Mouse (Mus musculus) lung, postnatal 4 days (tissue): Measurements from ENCODE around the gene Kirrel3.
A peak's percentile ranks its signal among the peaks of the same experiment; 100 is the strongest.

Experiments used
- DNase-seq, 2 experiments: peaks; one replicate each; pipeline ENCODE4 v3.0.0; 2021

The Kirrel3 gene

DNA sequence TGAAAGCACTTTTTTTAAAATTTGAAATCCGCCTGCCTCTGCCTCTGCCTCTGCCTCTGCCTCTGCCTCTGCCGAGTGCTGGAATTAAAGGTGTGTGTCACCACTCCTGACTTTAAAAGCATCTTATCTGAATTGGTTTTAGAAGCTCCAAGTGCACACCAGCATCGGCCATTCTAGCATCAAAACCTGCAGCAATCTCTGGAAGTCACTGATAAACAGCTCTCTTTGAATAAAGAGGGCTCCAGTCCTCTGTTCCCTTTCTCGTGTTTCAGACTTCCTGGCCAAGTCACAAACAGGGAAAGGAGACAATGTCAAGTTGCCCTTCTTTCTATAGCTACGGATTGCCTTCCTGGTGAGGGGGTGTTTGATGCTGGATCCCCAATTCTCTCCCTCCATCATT lies 554.2 kb downstream of the Kirrel3 start:
- DNase-seq, result no peak

DNA sequence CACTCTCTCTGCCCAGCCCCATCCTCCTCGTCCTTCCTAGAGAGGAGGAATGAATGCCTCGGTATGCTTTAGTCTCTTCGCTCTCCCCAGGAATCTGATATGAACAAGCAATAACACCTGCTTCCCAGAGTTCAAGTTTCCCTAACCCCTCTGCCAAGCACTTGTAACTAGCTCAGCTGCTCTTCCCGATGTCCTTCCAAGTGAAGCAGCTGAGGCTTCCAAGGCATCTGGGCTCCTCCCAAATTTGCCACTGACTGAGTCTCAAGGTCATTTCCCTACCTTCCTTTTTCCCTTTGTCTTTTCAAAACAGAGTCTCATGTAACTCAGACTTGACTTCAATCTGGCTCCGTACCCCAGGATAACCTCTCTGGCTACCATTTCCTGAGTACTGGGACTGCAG lies 555.8 kb downstream of the Kirrel3 start:
- no peak for DNase-seq

DNA sequence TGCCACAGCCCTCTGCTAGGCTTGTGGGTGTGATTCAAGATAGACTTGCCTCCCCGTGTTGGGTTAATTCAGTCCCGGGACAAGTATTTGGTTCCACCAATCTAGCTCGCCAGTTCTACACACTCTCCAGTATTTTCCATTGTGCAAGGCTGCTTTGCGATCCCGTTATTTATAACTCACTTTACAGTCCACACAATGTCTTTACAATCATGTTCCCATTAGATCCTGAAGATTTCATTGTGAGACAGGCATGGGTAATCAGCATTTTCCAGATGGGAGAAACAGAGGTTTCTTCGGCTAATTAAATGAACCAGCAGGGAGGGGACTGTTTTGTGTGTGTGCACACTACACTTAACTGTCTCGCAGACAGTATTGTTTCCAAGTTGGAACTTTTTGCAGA lies 557.9 kb downstream of the Kirrel3 start:
- DNase-seq, result no peak

DNA sequence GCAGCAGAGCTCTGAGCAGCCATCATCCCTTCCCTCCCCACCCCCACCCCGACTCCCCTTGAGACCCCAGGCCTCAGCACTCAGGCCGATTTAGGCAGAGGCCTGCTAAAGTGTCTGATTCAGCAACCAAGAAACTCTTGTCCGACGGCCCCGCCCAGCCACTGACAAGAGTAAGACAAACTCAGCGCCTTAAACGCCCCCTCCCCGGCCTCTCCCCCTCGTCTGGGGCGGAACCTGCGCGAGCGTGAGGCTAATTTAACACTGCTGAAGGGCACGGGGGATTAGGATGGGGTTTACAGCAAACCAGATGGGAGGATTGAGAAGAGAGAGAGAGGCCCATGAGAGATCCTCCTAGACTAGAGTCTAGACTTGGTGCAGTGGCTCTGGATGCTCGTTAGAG lies 558.8 kb downstream of the Kirrel3 start:
- DNase-seq, result peak; percentile 54 to 69

DNA sequence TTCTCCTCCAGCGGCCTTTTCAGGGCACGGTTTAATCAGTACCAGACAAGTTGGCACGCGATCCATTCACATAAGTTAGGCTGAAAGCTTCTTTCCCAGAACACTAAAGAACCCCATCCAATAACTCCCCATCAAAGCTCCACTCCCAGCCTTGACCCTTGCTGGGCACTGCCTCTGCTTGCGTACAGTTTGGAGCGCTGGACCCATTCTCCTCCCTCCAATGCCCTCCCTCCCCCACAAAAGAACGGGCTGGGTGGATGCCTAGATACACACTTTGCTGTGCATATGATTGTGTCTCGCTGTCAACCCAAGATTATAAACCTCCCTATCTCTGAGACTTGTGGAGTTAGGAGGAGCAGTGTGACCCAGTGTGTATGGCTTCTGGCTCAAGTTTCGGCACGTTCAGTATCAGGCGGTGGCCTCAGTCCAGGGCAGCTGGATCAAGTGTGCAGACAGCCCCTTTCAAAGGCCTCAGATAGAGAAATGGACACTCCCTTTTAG lies 559.4 kb downstream of the Kirrel3 start:
- peak; percentile 65 to 87 for DNase-seq

DNA sequence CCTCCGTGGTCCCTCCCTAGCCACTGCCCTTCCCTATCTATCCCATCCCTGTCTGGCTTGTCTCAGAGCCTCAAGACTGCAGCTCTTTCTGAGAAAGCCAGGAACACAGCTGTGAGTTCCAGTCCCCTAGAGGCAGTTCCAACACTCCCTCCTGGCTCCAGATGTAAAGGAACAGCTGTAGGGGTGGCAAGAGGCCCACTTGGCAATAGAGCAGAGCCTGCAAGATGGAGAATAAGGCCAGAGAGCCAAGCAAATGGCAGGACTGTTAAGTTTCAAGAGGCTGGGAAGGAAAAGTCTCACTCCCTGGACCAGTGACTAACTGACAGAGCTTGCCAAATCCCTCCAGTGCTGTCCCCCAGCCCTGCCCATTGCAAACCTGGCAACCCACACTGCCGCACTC lies 560.1 kb downstream of the Kirrel3 start:
- DNase-seq, result peak; percentile 86 to 92

DNA sequence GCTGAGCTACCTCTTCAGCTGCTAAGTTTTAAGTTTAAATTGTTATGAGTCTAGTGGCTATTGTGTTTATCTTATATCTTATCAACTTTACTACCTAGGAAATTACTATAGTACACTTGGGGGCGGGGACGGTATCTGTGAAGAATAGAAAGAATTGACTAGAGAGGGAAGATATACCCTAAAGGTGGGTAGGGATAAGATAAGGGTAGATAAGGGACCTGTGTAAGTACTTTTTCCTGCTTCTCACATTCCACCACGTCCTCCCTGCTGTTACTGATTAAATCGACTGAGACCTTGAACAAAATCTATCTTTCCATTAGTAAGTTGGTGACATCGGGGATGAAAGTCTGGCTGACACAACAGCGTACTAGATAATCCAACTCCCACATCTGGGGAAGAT lies 562.8 kb downstream of the Kirrel3 start:
- DNase-seq, result no peak

DNA sequence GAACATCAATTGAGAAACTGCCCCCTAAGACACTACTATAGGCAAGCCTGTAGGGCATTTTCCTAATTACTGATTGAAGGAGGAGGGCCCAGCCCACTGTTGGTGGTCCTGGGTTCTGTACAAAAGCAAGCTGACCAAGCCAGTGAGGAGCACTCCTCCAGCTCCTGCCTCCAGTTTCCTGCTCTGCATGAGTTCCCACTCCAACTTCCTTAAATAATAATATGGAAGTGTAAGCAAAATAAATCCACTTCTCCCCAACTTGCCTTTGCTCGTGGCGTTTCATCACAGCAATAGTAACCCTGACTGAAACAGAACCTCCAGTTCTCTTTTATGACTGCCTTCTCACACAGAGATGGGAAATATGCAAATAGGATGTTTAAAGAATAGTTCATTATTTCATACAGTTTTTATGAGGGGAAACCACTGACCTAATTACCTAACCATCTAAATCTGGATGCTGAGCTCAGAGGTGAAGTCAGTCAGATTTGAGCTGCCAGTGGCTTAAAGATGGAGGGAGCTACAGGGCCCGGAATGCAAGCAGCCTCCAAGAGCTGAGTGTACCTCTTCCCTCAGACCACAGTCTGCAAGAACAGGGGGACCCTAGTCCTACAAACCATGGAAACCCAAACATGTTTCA lies 564.3 kb downstream of the Kirrel3 start:
- DNase-seq, result no peak

DNA sequence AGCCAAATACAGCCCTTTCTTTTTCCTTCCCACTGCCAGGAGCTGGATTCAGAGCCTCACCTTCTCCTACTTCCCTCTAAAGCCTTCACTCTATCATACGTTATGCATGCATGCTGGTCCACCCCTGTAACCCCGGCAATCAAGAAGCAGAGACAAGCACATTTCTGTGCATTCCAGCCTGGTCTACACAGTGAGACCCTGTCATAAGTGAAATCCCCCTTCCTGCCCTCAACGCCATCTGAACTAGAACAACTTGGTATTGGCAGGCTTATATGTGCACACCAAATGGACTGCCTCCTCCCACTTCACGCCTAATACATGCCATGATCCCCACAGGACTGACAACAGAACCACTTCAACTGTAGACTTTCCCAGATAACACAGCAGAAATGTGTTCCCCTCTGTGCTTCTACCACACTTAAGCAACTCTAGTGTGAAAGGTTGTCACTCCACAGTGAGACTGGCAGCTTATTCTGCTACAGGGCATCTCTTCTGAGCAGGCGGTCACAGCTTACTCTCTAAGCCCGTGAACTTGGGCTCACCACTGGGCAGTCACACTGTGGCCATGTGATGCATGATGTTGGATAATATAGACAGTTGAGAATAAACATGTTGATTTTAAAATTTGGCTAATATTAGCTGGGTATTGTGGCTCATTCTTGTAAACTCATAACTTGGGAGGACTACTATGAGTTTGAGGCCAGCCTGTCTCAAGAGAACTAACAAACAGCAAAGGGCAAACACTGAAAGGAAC lies 565.2 kb downstream of the Kirrel3 start:
- DNase-seq, result no peak

DNA sequence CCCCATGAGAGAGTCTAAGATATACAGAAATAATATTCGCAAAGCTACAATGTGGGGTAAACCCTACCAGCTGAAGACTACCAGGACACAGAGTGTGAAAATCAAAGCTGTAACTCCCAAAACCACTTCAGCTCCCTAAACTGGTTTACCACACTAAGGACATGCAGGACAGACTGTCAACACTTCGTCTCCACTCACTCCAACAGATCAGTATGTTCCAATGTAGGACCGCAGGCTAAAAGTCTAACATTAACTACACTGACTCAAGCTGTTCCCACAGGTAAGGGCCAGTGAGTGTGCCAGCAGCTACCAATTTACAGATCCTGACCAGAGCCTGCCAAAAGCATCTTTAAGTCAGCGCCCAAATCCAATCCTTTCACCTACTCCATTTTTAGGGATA lies 566.0 kb downstream of the Kirrel3 start:
- DNase-seq, result no peak

DNA sequence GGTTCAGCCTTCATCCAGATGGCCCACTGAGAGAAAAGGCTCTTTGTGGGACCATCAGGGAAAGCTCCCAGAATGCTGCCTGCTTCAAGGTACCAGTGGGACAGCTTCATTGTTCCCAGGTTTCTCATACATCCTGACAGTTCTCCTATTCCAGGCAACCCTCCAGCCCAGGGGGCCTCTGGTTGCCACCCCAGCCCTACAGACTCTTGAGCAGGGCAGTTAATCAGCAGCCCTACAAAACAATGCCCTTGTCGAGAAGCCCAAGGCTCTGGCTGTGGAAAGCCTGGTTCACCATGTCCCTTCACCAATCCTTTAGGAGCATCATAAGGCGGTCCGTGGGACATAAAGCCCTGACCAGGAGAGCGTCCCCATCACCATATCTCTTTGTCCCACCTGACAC lies 567.0 kb downstream of the Kirrel3 start:
- DNase-seq, result no peak

DNA sequence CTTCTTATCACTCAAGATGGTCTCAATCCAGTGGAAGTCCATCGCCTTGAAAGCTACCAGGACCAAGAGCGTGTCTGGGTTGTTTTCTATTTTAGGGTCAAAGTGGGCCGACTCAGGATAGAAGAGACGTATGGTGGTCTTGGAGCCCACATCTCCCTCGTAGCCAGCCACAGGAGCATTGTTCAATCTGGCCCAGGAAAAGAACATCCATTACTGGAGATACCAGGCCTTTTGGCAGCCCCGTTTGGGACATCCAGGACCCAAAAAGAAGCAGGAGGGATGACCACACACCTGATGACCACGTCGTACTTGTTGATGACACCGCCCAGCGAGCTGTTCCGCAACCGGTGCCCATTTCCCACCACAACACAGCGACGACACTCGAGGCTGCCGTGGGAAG lies 567.4 kb downstream of the Kirrel3 start:
- DNase-seq, result peak in 1 of 2 experiments; percentile 3

DNA sequence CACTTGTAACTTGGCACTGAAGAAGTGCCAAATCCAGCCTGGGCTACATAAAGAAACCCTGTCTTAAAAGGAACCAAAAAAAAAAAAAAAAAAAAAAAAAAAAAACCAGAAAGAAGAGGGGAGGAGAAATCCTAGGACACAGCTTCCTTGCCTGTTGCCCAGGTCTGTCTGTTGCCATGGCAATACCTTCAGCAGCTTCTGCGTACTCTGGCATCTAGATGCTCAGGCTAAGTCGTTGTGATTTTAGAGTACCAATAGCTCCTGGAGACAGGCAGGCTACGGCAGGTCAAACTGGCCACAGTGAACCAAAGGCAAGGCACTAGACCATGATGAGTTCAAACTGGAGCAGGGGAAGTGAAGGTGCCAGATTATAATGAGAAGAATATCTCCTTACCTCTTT lies 568.0 kb downstream of the Kirrel3 start:
- DNase-seq, result peak in 1 of 2 experiments; percentile 2

DNA sequence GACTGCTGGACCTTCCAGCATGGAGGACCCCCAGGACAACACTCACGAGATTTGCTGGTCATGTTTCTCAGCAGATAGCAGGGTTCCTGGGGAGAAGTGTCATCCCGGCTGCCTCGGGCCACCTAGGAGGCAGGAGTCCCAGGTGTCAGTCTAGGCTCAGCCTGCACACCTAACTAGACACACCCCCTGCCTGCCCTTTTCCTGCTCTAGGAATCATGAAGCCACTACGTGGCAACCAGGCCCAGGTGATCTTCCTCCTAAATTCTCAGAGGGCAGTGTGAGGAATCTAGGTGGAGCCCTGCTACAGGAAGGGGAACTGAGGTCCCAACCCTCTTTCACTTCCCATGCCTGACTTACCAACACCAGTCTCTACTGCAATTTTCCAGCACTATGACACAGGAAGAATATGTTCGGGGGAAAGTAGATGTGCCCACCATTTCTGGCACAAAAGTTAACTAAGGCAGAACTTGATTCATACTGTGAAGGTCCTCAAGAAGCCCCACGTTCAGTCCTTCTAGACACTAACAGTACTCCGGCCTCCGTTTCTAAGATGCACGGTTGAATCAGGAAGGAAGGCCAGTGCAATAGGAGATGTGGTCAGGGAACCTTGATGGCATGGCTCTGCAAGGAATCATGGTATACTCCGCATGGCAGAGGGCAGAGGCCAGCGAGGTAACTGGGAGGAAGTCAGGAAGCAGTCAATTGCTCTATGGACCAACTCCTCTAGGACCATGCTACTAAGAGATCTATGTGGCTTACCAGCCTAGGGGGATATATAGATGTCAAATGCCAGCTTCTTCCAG lies 570.0 kb downstream of the Kirrel3 start:
- DNase-seq, result peak; percentile 12 to 25

DNA sequence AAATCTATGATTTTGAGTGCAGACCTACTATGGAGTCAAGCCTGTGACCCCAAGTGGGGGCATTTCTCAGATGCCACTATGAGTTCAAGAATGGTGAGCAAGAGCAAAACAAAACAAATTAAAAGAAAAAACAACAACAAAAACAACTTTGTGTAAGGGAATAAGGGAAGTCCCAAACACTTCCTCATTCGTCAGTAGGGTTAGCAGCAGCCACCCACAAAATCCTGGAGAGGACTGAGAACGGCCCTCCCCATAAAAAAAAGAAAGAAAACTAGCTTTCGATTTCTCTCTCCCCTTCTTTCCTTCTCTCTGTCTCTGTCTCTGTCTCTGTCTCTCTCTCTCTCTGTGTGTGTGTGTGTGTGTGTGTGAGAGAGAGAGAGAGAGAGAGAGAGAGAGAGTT lies 570.9 kb downstream of the Kirrel3 start:
- no peak for DNase-seq

DNA sequence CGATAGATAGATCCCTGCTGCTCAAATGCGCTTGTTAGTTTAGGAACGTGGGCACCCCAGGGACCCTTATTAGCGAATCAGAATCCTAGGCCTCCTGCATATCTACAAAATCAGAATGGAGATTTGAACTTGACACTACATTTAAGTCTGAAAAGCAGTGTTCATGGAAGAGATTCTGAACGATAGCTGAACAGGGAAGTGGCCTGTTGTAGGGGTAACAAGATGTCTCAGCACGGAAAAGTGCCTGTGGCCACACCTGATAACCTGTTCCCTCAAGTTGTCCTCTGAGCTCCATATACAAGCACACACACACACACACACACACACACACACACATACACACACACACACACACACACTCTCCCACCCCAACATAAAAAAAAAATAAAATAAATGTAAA lies 571.9 kb downstream of the Kirrel3 start:
- no peak for DNase-seq

DNA sequence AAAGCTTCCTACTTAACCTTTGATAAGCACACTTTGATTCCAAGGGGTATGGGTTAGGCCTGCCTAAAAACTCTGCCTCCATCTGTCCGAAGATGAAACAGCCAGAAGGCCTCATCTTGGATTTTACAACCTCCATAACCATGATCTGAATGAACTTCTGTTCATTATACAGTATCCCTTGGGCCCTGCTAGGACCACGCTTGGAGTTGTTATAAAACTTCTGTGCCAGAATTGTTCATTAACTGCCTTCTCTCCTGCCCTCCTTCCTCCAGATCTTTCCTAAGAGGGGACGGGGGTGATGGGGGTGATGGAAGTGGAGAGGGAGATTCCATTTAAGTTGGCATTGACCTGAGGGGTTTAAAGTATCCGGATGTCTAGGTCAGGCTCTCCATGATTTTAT lies 572.5 kb downstream of the Kirrel3 start:
- peak in 1 of 2 experiments; percentile 2 for DNase-seq

DNA sequence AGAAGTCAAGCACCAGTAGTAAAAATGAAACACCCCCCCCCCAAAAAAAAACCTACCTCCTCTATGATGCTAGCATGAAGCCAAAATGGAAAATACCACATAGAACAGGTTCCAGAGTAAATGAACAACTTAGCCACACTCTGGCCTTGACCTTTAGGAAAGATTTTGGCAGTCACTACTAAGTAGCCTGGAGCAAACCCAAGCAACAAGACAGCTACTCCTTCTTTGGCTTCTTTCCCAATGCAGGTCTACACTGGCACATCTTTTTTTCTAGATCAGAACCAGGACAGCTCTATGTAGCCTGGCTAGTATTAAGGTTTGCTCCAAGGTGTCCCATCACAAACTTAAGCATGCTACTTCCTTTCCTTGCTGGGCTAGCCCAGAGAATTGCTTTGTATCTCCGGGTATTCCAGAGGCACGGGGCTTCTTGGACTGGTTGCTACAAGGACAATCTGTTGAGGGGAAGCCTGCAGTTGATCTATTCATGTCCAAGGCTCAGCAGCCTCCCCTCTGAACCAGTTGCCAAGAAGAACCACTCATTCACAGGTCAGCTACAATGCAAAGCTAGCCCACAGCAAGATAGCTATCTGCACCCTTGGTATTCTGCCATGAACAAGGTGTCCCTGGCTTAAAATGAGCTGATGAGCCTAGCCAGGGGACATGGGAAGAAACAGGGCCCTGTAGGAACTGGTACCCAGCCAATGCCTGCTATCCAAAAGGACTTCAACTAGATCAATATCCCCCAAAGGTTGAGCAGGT lies 573.1 kb downstream of the Kirrel3 start:
- DNase-seq, result peak in 1 of 2 experiments; percentile 4

DNA sequence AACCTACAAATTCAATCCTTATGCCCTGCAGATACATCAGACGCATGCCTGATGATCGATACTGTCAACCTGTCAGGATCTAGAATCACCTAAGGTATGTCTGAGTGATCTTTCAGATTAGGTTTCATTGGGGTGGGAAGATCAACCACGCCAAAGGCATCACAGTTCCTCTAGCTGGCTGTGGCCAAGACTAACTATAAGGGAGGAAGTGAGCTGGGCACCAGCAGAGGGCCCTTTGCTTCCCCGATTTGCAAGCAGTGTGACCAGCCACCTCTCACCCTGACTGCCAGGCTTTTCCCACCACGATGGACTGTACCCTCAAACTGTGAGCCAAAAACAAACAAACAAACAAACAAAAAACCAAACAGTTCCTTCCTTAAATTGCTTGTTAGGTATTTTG lies 574.2 kb downstream of the Kirrel3 start:
- DNase-seq, result peak in 1 of 2 experiments; percentile 18

DNA sequence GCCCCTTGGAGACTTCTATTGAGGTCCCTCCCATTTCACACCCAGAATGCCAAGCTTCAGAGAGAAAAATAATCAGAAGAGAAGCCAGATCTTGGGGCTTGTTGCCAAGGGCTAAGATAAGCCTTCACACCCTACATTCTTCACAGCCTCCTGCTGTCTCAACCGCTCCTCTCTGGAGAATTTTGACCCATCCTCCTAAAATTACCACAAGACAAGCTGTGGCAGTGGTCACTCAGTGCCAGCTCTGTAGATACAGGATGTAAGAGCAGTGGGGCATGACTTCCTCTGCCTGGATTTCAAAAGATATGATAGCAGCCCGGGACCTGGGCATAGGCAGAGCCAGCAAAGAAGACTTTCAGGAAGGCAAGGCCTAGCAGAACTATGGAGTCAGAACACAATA lies 575.8 kb downstream of the Kirrel3 start:
- peak; percentile 11 to 31 for DNase-seq
